Mouse (Mus musculus): ENCODE data around the gene Cxcr5.

Gene Cxcr5

DNA sequence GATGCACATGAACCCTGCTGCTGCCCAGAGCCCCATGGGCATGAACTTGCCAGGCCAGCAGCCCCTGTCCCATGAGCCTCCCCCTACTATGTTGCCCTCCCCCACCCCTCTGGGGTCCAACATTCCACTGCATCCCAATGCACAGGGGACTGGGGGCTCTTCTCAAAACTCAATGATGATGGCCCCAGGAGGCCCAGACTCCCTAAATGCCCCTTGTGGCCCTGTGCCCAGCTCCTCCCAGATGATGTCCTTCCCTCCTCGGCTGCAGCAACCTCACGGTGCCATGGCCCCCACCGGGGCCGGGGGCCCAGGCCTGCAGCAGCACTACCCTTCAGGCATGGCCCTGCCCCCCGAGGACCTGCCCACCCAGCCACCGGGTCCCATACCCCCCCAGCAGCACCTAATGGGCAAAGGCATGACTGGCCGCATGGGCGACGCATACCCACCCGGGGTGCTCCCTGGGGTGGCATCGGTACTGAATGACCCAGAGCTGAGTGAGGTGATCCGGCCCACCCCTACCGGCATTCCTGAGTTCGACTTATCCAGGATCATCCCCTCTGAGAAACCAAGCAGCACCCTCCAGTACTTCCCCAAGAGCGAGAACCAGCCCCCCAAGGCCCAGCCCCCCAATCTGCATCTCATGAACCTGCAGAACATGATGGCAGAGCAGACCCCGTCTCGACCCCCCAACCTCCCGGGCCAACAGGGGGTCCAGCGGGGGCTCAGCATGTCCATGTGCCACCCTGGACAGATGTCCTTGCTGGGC, 52.8 kb downstream of the Cxcr5 start:
- peak; percentile 96 for DNase-seq

DNA sequence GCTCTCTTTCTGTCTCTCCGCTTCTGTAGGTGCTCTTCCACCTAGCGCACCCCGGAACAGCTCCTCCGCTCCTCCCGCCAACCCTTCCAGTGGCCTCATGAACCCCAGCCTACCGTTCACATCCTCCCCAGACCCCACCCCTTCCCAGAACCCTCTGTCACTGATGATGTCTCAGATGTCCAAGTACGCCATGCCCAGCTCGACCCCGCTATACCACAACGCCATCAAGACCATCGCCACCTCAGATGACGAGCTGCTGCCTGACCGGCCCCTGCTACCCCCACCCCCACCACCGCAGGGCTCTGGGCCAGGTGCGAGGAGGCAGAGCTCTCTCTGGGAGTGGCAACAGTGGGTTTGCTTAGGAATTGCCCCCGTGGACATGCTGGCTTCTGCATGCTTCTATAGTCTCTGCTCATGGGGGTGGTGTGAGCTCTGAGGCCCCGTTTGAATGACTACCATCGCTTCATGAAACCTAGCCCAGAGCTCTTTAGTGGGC, 53.5 kb downstream of the Cxcr5 start:
- peak; percentile 91 for DNase-seq

DNA sequence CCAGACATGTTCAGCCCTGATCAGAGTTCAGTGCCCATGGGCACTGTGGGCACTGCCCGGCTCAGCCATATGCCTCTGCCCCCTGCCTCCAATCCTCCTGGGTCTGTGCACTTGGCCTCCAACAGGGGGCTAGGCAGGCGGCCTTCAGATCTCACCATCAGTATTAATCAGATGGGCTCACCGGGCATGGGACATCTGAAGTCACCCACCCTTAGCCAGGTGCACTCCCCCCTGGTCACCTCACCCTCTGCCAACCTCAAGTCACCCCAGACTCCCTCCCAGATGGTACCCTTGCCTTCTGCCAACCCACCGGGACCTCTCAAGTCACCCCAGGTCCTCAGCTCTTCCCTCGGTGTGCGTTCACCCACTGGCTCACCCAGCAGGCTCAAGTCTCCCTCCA, 54.3 kb downstream of the Cxcr5 start:
- peak; percentile 93 for DNase-seq

DNA sequence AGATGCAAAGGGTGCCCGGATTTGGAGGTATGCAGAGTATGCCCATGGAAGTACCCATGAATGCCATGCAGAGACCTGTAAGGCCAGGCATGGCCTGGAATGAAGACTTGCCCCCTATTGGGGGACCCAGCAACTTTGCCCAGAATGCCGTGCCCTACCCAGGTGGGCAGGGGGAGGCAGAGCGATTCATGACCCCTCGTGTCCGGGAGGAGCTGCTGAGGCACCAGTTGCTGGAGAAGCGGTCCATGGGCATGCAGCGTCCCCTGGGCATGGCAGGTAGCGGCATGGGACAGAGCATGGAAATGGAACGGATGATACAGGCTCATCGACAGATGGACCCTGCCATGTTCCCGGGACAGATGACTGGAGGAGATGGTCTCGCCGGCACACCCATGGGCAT, 55.1 kb downstream of the Cxcr5 start:
- DNase-seq = peak; percentile 92

DNA sequence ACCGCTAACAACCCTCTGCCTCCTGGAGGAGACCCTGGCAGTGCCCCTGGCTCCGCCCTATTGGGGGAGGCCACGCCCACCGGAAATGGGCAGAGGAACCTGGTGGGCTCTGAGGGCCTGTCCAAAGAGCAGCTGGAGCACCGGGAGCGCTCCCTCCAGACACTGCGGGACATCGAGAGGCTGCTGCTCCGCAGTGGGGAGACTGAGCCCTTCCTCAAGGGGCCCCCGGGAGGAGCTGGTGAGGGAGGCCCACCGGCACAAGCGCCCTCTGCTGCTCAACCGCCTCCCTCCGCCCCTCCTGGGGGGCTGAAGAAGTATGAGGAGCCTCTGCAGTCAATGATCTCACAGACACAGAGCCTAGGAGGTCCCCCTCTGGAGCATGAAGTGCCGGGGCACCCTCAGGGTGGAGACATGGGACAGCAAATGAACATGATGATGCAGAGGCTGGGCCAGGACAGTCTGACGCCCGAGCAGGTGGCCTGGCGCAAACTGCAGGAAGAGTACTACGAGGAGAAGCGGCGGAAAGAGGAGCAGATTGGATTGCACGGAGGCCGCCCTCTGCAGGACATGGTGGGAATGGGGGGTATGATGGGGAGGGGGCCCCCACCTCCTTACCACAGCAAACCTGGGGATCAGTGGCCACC, 55.7 kb downstream of the Cxcr5 start:
- no peak for DNase-seq

DNA sequence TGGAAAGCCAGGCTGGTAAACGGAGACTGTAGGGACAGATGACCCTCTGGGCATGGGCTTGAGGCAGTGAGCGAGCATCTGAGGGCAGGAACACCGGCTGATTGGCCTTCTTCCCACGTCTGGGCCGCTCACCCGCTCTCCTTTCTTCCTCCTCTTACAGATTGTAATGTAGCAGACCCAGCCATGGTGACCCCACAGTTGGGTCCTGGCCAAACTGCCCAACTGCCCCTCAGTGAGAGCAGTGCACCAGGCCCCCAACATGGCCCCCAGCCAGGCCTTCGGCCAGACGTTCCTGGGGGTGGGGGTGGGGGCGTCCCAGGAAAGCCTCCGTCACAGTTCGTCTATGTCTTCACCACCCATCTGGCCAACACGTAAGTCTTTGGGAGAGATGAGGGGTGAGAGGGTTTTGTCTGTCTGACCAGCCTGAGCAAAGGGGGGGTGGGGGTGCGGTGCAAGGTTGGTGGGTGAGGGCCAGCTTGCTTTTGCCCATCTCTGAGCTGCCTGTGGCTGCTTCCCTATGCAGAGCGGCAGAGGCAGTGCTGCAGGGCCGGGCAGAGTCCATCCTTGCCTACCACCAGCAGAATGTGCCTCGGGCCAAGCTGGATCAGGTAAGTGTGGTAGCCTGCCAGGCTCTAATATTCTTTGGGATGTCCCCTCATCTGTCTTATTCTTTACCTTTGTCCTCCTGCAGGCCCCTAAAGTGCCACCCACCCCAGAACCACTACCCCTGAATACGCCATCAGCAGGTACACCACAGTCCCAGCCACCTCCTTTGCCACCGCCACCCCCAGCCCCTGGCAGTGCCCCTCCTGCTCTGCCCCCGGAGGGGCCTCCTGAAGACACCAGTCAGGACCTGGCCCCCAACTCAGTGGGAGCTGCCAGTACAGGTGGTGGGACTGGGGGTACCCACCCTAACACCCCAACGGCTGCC, 56.5 kb downstream of the Cxcr5 start:
- DNase-seq = peak; percentile 92

DNA sequence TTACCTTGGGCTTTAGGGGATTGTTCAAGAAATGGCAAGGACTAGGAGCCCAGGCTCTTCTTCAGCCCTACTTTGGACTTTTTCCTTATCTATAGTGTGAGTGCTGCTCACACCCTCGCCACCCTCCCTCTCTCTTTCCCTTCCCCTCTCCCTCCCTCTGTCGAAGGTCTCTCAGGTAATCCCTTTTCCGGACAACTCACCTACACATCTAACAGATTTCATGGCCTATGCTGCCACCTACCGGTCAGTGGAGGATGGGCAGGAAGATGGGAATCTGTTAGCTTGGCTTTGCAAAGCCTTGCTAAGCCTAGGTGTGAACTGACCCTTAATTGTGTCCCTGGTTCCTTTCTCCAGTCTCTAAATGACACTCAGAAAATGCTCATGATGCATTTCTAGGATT, 59.7 kb downstream of the Cxcr5 start:
- peak; percentile 94 for DNase-seq

DNA sequence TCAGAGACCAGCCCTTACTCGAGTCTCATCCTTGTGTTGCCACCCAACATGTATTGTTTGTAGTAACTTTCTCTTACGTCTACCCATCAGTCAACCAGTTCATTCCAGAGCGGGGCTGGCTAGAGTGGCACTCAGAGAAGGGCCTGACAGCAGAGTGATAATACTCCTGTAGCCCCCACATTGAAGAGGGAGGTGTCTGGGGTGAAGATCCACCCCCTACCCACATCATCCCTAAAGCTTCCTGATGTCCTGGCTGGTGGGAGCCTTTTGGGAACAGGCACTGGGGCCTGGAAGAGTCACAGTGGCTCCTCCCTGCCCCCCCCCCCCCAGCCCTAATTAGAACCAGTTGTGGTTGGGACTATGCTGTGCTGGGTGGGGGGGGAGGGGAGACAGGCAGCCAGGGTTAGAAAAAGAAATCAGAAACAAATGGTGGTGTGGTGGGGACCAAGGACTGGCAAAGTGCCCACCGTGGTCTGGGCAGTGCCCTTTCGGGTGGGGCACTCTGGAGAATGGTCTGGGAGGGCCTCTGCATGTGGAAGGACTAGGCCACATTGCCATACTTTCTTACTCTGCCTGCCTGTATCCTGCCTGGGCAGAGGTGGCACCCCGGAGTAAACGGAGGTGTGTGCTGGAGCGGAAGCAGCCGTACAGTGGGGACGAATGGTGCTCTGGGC, 60.3 kb downstream of the Cxcr5 start:
- peak; percentile 93 for DNase-seq

DNA sequence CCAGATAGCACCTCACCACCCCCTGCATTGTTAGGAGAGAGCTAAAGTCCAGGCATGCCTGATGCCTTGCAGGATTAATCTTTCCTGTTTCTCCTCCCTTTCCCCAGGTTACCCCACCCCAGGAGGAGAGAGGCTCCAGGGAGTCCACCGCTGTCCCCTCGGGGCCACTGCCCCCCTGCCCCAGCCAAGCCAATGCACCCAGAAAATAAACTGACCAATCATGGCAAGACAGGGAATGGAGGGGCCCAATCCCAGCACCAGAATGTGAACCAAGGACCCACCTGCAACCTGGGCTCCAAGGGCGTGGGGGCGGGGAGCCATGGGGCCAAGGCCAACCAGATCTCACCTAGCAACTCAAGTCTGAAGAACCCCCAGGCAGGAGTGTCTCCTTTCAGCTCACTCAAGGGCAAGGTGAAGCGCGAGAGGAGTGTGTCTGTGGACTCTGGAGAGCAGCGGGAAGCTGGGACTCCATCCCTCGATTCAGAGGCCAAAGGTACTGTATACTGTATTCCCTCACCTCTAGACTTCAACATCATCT, 61.0 kb downstream of the Cxcr5 start:
- DNase-seq = peak; percentile 95

DNA sequence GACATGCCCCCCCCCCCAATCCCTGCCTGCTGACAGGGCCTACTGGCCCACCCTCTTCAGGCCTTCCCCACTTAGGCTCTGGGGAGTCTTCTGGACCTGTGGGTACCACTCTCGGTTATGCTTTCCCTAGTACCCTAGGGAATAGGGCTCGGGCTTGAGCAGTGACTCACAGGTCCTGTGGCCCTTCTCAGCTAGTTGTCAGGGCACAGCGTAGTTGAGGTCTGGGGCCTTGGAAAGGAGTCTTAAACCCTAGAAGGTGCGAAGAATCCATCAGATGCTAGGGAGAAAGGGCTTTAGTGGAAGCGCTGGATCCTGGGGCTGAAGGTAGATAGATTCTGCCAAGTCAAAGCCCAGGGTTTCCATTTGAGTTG, 61.5 kb downstream of the Cxcr5 start:
- no peak for DNase-seq

DNA sequence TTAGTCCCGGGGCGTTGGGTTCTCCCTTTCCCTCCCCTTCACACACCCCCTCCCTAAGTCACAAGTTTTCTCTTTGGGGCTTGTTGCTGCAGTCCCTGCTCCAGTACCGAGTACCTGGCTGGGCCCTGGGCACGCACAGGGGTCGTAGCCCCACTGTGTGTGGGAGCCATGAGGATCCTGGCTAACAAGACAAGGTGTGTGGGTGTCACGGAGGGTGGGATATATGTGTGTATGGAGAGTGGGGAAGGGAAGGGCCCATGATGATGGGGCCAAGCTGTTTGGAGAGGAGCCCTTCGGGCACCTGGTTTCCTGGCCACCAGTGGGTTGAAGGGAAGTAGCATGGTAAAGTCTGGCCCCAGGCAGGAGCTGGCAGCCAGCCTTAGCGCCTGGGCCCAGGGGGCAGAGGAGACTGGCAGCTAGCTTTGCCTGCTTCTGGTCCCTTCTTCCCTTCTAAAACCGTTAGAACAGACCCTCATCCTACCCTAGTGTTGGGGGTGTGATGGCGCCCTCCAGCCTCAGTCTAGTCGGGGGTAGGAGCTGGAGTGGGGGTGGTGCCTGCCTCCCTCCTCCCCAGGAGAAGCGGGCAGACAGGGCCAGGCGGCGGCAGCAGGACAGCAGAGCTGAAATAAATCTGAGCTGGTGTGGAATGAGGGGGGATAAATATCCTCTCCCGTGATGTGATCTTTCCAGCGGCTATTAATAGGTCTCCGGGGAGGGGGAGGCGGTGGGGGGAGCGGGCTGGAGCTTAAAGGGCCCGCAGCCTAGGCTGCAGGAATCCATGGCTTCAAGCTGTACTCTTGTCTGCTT, 62.1 kb downstream of the Cxcr5 start:
- DNase-seq = peak; percentile 98

DNA sequence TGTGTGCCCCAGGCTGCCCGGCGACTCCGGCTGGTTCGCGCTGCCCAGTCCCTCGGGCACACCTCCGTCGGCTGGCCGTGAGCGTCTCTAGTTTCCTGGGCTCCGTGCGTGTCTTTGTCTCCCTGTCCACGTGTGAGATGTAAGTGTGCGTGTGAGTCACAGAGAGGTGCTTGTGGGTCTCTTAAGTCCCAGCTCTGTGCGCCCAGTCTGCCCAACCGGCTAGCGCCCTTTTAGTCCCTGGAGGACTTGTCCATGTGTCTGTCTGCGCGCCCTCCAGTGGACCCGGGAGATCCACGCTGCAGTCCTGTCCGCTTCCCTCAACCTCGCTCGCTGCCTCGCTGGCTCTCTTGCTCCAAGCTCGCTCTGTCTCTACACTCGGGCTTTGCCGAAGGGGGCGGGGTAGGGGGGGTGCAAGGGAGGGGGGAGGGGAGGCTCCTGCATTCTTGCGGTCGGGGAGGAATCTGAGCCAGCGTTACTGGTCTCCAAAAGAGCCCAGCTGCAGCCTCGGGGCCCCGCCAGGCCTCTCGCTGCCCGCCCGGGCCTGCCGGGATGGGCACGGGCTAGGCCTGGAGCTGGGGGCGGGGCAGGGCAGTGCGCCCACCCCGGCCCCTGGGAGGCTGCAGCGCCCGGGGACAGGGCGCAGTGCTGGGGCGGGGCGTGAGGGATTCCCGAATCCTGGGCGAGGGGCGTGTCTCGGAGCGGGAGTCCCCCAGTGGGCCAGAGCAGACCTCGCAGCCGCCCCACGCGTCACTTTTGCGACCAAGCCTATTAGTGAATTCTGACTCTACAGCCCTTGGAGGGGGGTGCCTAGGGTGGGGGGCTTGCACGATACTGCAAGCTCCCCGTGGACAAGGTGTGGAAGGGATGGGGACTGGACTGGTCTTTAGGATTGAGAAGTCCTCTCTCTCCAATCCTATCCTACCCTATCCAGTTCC, 63.0 kb downstream of the Cxcr5 start:
- peak; percentile 98 for DNase-seq

DNA sequence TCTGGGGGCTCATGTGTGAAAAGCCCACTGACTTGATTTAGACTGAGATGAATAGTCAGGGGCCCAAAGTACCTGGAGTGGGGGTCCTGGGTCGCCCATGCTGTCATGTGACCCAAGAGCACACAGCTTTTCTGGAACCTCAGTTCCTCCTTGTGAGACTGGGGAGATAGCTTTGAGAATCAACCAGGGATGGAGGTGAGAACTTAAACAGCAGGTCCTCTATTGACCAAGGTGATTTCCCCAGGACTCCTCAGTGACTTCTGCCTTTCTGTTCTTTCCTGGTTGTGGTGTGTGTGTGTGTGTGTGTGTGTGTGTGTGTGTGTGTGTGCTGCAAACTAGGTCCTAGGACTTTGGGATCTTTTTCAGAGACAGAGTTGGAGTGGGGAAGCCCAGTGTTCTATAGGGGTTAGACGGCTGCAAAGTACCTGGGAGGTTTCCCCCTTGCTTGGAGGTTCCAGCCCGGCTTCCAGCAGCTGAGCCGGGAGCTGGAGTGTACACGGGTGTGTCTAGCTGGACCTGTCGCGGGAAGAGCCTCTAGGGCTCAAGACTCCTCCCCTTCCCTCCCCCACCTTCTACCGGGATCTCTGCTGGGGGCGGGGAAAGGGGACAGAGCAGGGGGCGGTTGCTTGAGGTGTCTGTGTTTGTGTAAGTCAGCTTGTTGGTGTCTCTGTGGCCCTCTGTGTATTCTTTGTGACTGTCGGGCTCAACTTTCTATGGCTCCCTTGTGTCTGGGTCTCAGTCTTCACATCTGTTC, 63.9 kb downstream of the Cxcr5 start:
- peak; percentile 96 for DNase-seq

DNA sequence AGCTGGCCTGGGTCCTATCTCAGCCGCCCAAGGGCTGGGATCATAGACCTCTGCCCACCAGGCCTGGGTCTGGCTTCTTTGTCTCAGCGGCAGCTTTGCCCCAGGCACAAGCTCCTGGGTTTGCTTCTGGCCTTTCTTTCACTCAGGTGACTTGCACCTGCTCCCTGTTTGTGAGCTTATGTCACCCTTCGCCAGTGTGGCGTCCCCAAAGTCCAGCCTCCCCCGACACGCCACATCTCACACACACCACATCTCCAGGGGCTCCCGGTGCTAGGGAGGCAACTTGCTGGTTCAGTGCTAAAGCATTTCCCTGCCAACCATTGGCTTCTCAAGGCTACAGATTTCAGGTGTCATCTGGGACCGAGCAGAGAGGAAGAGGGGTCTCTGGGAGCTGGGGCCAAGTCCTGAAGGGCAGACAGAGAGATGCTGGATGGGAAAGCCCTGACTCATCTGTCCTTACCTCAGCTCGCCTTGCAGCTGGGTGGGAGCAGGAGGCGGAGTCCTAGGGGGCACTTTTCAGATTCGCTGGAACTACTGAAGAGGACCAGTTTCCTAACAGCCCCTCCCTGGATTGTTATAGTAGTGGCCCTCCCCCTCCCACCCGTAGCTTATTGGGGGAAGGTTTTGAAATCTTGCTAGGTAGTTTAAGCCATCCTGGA, 64.7 kb downstream of the Cxcr5 start:
- peak; percentile 91 for DNase-seq

DNA sequence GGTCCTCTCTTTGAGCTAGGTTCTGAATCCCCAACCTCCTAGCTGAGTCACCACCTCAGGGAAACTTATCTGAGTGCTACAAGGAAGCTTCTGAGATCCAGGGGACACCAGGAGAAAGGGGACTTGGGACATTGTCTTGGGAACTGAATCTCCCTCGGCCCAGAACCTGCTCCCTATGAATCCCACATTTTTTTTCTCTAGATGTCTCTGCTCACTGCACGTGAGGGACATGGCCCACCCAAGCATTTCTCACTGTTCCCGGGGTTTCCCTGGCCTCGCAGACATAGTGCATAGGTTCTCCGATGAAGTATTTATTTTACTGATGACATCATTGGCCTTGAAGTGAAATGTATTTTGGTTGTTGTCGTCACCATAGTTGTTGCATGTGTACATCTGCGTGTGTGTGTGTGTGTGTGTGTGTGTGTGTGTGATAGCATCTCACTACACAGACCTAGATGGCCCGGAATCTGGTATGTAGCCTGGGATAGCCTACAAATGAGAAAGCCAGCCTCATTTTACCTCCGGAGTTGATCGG, 65.8 kb downstream of the Cxcr5 start:
- DNase-seq = peak; percentile 89

DNA sequence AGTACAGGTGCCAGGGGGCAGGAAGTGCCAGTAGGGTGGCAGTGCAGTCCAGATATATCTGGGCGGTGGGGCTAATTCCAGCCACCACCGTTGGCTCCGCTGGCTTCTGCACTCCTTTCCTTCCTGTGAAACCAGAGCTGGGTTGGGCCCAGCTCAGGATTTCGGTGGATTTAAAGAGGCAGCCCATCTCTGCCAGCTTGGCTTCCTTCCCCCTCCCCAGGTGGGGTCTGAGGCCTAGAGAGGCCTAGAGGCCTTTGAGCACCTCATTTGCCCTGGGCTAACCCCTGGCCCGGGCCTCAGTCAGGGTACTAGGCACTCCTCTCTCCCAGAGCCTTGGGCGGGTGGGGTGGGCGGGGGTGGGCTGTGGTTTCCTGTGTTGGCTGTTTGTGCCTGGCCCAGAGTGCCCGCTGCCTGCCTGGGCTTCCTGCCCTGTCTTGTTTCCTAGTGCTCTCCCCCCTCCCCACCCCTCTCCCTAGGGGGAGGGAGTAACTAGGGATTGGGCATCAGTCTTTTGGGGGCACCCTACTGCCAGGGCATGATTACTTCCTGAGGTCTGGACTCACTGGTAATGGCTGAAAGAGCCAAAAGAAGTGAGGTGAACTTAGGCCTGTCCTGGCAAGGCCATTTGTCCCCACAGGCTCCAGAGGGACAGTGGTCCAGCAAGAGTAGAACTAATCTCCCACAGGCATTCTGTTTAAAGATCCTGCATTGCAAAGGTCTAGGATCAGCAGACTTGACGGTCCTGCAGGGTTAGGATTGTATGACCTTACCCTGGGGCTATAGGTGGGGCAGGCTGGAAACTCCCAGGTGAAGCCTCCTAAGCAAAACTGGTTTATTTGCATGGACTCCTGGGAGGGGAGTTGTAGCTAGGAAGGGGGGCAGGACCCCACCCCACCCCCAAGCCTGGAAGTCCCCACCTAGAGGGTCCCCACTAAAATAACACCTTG, 66.5 kb downstream of the Cxcr5 start:
- DNase-seq = peak; percentile 95

DNA sequence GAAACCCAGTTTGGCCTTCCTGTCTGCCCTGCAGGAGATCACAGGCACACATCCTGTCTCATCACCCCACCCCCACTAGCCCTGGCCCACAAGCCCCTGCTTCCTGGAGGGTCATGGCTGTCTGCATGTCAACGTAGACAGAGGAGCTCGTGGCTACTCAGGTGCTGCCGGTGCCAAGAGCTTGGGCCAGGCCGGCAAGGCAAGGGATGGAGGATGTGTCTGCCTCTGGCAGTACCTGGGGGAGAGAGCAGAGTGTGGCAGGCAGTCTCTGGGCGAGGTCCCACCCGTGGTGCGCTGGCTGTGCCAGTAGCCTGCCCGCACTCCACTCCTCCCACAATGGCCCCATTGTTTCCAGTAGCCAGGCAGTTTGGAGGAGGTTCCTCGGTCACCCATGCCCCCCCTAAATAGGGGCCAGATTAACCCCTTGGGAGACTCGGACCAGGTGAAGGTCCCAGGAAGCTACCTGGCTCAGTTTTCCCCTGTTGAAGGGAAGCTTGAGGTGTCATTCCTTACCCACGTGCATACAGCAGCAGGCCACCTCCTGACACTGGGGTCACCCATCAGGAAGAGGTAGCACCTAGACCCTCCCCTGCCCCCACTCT, 67.3 kb downstream of the Cxcr5 start:
- DNase-seq = peak; percentile 96

Data from heart, adult 11 months (tissue).